Mouse (Mus musculus): ENCODE measurements around the gene Ins2.

DNA sequence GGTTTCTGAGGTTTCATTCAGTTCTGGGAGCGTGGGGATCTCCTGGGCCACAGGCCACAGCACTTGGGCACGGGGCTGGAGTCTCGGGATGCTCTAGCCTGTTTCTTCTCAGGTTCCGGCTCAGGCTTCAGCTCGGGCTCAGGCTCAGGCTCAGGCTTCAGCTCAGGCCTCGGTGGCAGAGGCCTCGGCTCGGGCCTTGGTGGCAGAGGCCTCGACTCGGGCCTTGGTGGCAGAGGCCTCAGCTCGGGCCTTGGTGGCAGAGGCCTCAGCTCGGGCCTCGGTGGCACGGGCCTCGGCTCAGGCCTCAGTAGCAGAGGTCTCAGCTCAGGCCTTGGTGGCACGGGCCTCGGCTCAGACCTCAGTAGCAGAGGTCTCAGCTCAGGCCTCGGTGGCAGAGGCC, 75.7 kb downstream of the Ins2 start:
- TF ChIP-seq CTCF (IDR thresholded peaks at IDR 0.05; ENCODE audit: low read depth) (no peak), EP300 (IDR thresholded peaks at IDR 0.05; ENCODE audit: low read depth) (no peak)
